Comparison of ENCODE assay signal across 24 mouse cellular contexts in genomic region chr5:107995936-107996335, GRCm38 (mm10). TPM values are rescaled to one million over a fixed set of nuclear protein-coding genes. Genes with fewer than 3 reads are reported as not detected.
DNase-seq lines count a peak whose midpoint lies in the region; ATAC-seq lines count a peak whose summit lies in the region.
"Had no signal": no experiment of that assay in that cellular context is flagged by ENCODE, and none has a peak within 500 bp of the region (broad histone marks: within the 10 kb centered on the region; RNA-seq: fewer than 3 reads in every experiment).

No protein-coding gene starts in this region.

- no peaks in the 10 kb centered on the region for H3K27me3 ChIP-seq in liver, embryonic 13.5 days
- H3K27me3 ChIP-seq in liver, embryonic 12.5 days (replicated peaks) = peaks cover 9% of the 10 kb centered on the region
- H3K27me3 ChIP-seq: forebrain, embryonic 12.5 days; heart, embryonic 15.5 days; hindbrain, embryonic 15.5 days; limb, embryonic 12.5 days; midbrain, embryonic 13.5 days; neural tube, embryonic 13.5 days; stomach, embryonic 15.5 days had no signal

- H3K9me3 ChIP-seq in liver, embryonic 13.5 days (replicated peaks) = no peaks in the 10 kb centered on the region
- H3K9me3 ChIP-seq in liver, embryonic 12.5 days (replicated peaks) = no peaks in the 10 kb centered on the region
- H3K9me3 ChIP-seq: embryonic facial prominence, embryonic 10.5 days; forebrain, embryonic 12.5 days; heart, embryonic 15.5 days; hindbrain, embryonic 15.5 days; limb, embryonic 12.5 days; midbrain, embryonic 13.5 days; neural tube, embryonic 13.5 days; stomach, embryonic 15.5 days had no signal

- no peak overlapping the region for H3K9ac ChIP-seq in liver, embryonic 13.5 days
- H3K9ac ChIP-seq in liver, embryonic 12.5 days = no peak overlapping the region
- H3K9ac ChIP-seq: forebrain, embryonic 12.5 days; heart, embryonic 15.5 days; hindbrain, embryonic 15.5 days; limb, embryonic 12.5 days; midbrain, embryonic 13.5 days; neural tube, embryonic 13.5 days; stomach, embryonic 15.5 days had no signal

- peaks cover 14% of the 10 kb centered on the region for H3K4me1 ChIP-seq in liver, embryonic 13.5 days (replicated peaks)
- peaks cover 14% of the 10 kb centered on the region for H3K4me1 ChIP-seq in liver, embryonic 12.5 days
- H3K4me1 ChIP-seq: embryonic facial prominence, embryonic 10.5 days; forebrain, embryonic 12.5 days; hindbrain, embryonic 15.5 days; limb, embryonic 12.5 days; midbrain, embryonic 13.5 days; neural tube, embryonic 13.5 days; stomach, embryonic 15.5 days had no signal

- 76% methylated on average over 2 of the region's 2 CpGs for WGBS in liver, embryonic 13.5 days (ENCODE audit: insufficient replicate concordance)
- WGBS in liver, embryonic 12.5 days (ENCODE audit: insufficient replicate concordance) = 76% methylated on average over 2 of the region's 2 CpGs

- no peak for DNase-seq in liver, embryonic 13.5 days
- DNase-seq in 3T3-L1 (ENCODE audit: low read depth, low spot score) (peak; percentile 98), NIH3T3 (ENCODE audit: low read depth) (peak; percentile 92)
- DNase-seq in adrenal gland, postnatal 25 days = peak; percentile 66
- no peak for DNase-seq in right cerebral cortex, postnatal 36 days (ENCODE audit: low spot score in 2 of 2)
- DNase-seq: cerebellum, adult 2 months; gastrocnemius, postnatal 14 days; heart, adult 2 months; heart, postnatal 4 days; thymus, adult 18-20 months; thymus, postnatal 4 days had no signal

- no peaks in the 10 kb centered on the region for H3K36me3 ChIP-seq in liver, embryonic 13.5 days
- no peaks in the 10 kb centered on the region for H3K36me3 ChIP-seq in liver, embryonic 12.5 days
- H3K36me3 ChIP-seq: embryonic facial prominence, embryonic 10.5 days; forebrain, embryonic 12.5 days; heart, embryonic 15.5 days; hindbrain, embryonic 15.5 days; limb, embryonic 12.5 days; midbrain, embryonic 13.5 days; neural tube, embryonic 13.5 days; stomach, embryonic 15.5 days had no signal

- ATAC-seq in liver, embryonic 13.5 days (ENCODE audit: low read depth) = peak; percentile 31; the same call in 1 of the 2 replicates
- ATAC-seq in liver, embryonic 12.5 days = no peak
- ATAC-seq in megakaryocyte progenitor cell, adult 5-6 weeks (replicated peaks; ENCODE audit: poor library complexity) = no peak
- ATAC-seq: CD4-positive, CD25-positive, alpha-beta regulatory T cell, adult 4 months; intestine, embryonic 16.5 days; midbrain, embryonic 13.5 days had no signal

- no peak overlapping the region for H3K4me2 ChIP-seq in liver, embryonic 13.5 days
- no peak overlapping the region for H3K4me2 ChIP-seq in liver, embryonic 12.5 days
- H3K4me2 ChIP-seq: forebrain, embryonic 12.5 days; heart, embryonic 15.5 days; hindbrain, embryonic 15.5 days; limb, embryonic 12.5 days; midbrain, embryonic 13.5 days; neural tube, embryonic 13.5 days; stomach, embryonic 15.5 days had no signal

- H3K4me3 ChIP-seq in liver, embryonic 13.5 days (replicated peaks) = no peak overlapping the region
- no peak overlapping the region for H3K4me3 ChIP-seq in liver, embryonic 12.5 days
- H3K4me3 ChIP-seq: embryonic facial prominence, embryonic 10.5 days; forebrain, embryonic 12.5 days; heart, adult 2 months; heart, embryonic 15.5 days; hindbrain, embryonic 15.5 days; limb, embryonic 12.5 days; midbrain, embryonic 13.5 days; neural tube, embryonic 13.5 days; stomach, embryonic 15.5 days had no signal

- H3K27ac ChIP-seq in liver, embryonic 13.5 days = no peak overlapping the region
- no peak overlapping the region for H3K27ac ChIP-seq in liver, embryonic 12.5 days
- H3K27ac ChIP-seq: embryonic facial prominence, embryonic 10.5 days; forebrain, embryonic 12.5 days; heart, adult 2 months; heart, embryonic 15.5 days; hindbrain, embryonic 15.5 days; kidney, postnatal 0 days; limb, embryonic 12.5 days; midbrain, embryonic 13.5 days; neural tube, embryonic 13.5 days; stomach, embryonic 15.5 days had no signal

RNA-seq across cellular contexts. Expression of gene Fam69a, which starts 9.1 kb away (rescaled TPM):
- polyA plus RNA-seq in liver, embryonic 13.5 days (2015; fragmentation: Nextera tagmentation; extraction: Ambion mirVana) = 11.3 and 11.6 TPM in 2 replicates
- 12.5 and 13.8 TPM in 2 replicates for polyA plus RNA-seq in liver, embryonic 12.5 days (2016; fragmentation: Nextera tagmentation; extraction: Ambion mirVana)
- 4.4 and 4.6 TPM in 2 replicates for total RNA-seq in adrenal gland, postnatal 25 days (2021)
- total RNA-seq in megakaryocyte progenitor cell, adult 5-6 weeks (2015) = 43.3 and 48.4 TPM in 2 replicates
- 16.2 and 27.8 TPM in 2 replicates for total RNA-seq in megakaryocyte progenitor cell, adult 5-6 weeks (2017)

Comparison
In these comparisons a context has a peak if more than half of its experiments do, and no peak if none do; other contexts are left out.
1. DNase-seq: peak in 3T3-L1 (single experiment), NIH3T3 (single experiment) and adrenal gland, postnatal 25 days (single experiment); none in liver, embryonic 13.5 days (single experiment) and right cerebral cortex, postnatal 36 days (0 of 2).